Mouse (Mus musculus) heart, adult 2 months (tissue): ENCODE measurements around the gene Birc5.

Experiments used
- CTCF ChIP-seq: fragments of 200-600 bp; IDR thresholded peaks from 2 replicates; pipeline ENCODE4 v1.8.1; 2022; ENCODE audit warnings: antibody characterized with exemption, mild to moderate bottlenecking, moderate library complexity
- POLR2A ChIP-seq: fragments of 200-500 bp; IDR thresholded peaks from 2 replicates; pipeline ENCODE4 v1.6.1; 2011; ENCODE audit warnings: mild to moderate bottlenecking, low read depth, low read length, control low read depth; ENCODE audit not compliant: insufficient read depth

- TF ChIP-seq CTCF (no peak), POLR2A (no peak)
Measured at GRCm38 (mm10) chr11:117822728-117823241, 26.3 kb upstream of the Birc5 start.
